Mouse (Mus musculus) C2C12 (cell line): ENCODE data around the gene Lrrfip2.

Source experiments
- CEBPB ChIP-seq: IDR thresholded peaks from one replicate; pipeline ENCODE4 v1.6.1; 2011; ENCODE audit warnings: low read depth, mild to moderate bottlenecking, control low read depth, moderate library complexity
- CTCF ChIP-seq: IDR thresholded peaks from one replicate; pipeline ENCODE4 v1.5.1; 2011; ENCODE audit not compliant: control insufficient read depth, insufficient read depth, insufficient read length
- FOSL1 ChIP-seq: IDR thresholded peaks from one replicate; pipeline ENCODE4 v1.8.0; 2011; ENCODE audit warnings: mild to moderate bottlenecking, low read length; ENCODE audit not compliant: poor library complexity, insufficient read depth, severe bottlenecking
- MAX ChIP-seq: IDR thresholded peaks from one replicate; pipeline ENCODE4 v1.6.1; 2011; ENCODE audit warnings: mild to moderate bottlenecking, control low read depth
- MYOD1 ChIP-seq: IDR thresholded peaks from one replicate; pipeline ENCODE4 v1.6.1; 2011; ENCODE audit warnings: low read depth; ENCODE audit not compliant: control insufficient read depth, insufficient read length
- MYOG ChIP-seq: IDR thresholded peaks from one replicate; pipeline ENCODE4 v1.6.1; 2011; ENCODE audit not compliant: control insufficient read depth, insufficient read length; ENCODE audit errors: extremely low read depth
- USF1 ChIP-seq: IDR thresholded peaks from one replicate; pipeline ENCODE4 v1.6.1; 2011; ENCODE audit warnings: low read depth, mild to moderate bottlenecking, control low read depth, moderate library complexity

DNA sequence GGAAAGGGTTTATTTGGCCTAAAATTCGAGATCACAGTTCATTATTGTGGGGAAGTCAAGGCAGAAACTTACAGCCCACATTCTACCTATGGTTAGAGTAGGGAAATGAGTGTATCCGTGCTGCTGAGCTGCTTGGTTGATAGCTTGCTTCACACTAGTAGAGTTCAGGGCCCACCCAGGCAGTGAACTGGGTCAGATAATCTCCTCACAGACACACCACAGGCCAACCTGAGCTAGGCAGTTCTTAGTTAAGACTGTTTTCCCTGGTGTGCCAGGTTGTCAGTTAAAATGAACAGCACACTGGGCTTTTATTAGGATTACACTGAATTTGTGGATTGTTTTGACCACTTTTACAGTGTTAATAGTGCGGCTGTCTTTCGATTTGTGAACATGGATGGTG lies 9.3 kb downstream of the Lrrfip2 start:
- TF ChIP-seq MAX (no peak), USF1 (no peak), CTCF (no peak), MYOD1 (no peak), MYOG (no peak), CEBPB (no peak), FOSL1 (no peak)
